Mouse (Mus musculus): ENCODE measurements around the gene R3hdm2. TPM values are rescaled to one million over a fixed set of nuclear protein-coding genes. Genes with fewer than 3 reads are reported as not detected.

Gene R3hdm2
- total RNA-seq, 2 experiments from 2014 or later = 333 to 340 TPM

DNA sequence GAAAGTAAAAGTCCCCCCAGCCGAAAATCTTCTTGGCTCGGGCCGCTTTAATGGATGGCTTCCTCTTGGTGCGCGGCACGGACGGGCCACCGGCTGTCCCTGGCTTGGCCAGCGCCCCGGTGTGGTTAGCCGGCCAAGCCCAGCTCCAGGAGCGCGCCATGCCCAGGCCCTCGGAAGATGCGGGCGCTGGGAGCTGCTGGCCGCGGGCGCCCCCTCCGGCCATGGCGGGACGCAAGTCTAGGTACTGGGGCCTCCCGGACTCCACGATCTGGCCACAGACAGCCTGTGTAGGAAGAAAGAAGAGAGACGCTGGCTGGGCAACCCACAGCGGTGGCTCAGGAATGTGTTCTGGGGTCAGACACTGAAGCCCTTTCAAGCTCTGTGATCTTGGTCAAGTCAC lies 146.6 kb downstream of the R3hdm2 start:
- intact Hi-C loops (cut with DNase I) = no loop called here
- DNase-seq (ENCODE audit: low spot score in 2 of 2) = no peak

DNA sequence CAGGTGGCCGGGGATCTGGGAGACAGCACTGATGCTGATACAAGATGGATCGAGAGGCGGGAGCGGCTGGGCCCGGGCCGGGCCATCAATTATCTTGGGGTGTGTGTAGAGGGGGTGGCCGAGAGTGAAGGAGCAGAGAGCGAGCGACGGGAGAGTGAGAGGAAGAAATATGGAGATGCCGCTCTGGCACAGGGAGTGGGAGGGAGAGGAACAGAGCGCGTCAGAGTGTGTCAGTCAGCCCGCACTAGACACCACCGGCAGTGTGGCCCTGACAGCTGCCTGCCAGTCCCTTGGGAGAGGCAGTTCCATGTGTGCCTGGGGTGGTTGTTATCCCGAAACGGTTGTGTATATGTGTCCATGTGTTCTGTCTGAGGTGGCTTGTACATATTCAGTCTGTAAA lies 147.4 kb downstream of the R3hdm2 start:
- peak in 1 of 2 experiments; percentile 63 for DNase-seq (ENCODE audit: low spot score in 2 of 2)
- intact Hi-C loops (cut with DNase I) = no loop called here

DNA sequence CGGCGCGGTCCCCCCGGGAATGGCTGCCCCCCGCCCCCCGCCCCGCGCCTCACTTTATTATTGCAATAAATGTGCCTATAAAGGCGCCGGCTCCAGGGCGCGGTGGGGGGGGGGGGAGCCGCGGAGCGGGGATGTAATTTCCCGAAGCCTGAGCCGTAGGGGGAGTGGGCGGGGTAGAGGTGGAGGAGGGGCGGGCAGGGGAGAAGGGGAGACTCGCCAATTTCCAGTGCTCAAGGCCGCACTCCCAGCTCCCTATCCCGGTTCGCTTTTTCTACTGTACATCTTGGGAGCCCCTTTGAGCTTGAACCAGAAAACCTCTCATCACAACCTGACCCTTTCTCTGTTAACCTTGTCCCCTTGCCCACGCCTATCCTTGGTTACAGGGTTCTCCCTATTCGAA lies 150.8 kb downstream of the R3hdm2 start:
- no peak for DNase-seq (ENCODE audit: low spot score in 2 of 2)
- intact Hi-C loops (cut with DNase I) = no loop called here

DNA sequence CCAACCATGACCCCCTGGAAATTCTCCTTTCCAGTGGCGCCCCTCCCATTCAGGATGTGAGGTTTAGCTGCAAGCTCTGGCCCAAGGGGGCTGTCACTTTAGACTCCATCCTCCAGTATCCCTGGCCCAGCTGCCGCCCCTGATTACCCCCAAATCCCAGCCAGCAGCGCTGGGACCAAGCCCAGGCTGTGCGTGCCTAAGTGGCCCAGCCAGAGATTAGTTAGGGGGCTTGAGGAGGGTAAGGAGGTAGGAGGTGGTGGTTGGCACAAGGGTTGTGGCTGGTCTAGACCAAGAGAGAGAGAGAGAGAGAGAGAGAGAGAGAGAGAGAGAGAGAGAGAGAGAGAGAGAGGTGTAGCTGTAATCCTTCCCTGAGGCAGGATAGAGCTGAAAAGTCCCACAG lies 151.4 kb downstream of the R3hdm2 start:
- DNase-seq (ENCODE audit: low spot score in 2 of 2) = no peak
- intact Hi-C loops (cut with DNase I) = no loop called here

DNA sequence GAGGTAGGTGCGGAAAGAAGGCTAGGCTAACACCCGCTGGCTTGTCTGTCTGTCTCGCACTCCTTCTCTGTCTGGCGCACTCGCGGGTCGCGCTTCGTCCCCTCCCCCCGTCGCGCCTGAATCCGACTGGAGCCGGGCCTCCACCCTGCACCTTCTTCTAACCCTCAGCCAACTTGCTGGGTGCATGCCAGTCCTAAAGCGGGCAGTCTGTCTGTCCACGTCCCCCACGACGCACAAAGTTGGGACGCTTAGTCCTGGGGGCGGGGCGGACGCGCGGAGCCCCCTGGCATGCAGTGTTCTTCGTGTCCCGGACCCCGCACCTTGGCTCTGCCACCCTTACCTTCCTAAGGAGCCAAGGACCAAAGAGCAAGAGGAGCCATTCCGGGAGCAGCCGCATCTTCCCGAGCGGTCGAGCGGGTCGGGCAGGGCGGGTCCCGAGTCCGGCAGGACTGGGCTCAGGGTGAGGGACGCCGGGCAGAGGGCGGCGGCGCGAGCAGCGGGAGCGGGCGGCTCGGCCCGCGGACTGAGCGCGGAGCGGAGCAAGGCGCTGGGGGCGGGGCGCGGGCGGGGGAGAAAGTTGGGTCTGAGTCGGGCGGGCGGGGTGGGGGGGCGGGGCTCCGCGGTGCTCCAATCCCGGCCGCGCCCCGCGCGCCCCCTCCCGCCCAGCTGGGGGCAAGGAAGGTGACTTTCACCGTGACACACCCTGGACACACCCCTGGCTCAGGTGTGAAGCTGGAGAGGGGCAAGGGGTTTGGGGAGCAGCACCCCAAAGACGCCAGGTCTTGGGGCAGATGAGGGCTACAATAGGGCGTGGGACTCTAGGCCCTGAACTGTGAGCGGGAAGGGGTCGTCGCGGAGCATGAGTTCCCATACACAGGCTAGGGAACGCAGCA lies 154.2 kb downstream of the R3hdm2 start, which contains the start of gene Nxph4:
Gene Nxph4 (minus strand): TSS at position 524 of the 893 bp plus-strand sequence.
- intact Hi-C loops (cut with DNase I) = no loop called here

DNA sequence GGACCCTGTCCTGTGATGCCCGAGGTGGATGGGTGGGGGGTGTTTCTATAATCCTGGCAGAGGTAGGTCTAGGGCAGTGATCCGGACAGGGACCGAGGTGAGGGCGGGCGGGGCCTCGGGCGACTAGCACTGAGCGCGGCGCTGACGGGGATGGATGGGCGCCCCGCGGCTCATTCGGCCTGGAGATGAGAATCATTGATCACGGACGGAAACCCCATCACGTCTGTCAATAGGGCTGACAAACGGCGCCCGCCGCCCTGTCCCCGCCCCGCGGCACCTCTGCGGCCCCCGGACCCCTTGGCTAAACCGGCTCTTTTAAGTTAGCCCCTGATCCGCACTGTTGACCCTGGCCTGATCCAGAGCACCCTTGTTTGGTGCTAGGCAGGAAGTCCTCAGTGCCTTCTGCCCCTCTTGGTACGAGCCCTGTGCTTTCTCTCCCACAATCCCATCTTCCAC lies 154.8 kb downstream of the R3hdm2 start:
- intact Hi-C loops (cut with DNase I) = loop anchor here (5.0 kb wide), 2 partner anchors 33 to 198 kb away; partner anchors contain the start of gene Stac3
- no peak for DNase-seq (ENCODE audit: low spot score in 2 of 2)

More for the DNA sequence above, 154.2 kb downstream of the R3hdm2 start, which contains the start of gene Nxph4:
- no peak for DNase-seq (ENCODE audit: low spot score in 2 of 2)

DNA sequence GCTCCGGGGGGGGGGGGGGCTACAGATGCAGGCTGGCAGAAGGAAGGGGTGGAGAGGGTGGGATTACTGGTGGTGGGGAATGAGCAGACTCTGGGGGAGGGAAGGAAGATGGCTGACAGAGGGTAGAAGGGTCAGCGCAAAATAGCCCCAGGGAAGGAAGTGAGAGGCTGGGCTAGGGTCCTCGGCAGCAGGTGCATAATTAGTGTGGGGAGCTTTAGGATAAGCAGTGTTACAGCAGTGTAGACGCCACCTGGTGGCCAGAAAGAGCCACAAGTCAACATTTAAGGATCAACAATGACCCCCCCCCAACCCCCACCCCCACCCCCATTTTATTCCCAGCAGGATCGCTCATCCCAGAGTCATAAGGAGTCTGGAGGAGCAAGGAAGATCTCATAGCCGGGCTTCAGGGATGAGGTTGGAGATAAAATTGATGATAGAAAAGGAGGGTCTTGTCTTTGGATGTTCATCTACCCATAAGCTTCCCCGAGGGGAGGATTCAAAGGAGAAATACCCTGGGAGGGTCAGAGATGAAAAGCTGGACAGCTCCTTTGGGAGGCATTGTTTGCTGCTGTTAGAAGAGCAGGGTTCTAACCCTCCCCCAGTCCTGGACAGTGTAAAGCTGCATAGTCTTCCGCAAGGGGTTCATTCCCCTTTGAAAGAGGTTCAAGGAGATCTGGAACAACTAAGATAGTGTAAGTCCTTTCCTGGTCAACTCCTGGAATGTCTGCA lies 156.6 kb downstream of the R3hdm2 start:
- intact Hi-C loops (cut with DNase I) = loop anchor here (1.0 to 5.0 kb wide), 3 partner anchors 24 to 199 kb away; partner anchors contain the start of gene Stac3
- DNase-seq (ENCODE audit: low spot score in 2 of 2) = peak; percentile 65 to 68

DNA sequence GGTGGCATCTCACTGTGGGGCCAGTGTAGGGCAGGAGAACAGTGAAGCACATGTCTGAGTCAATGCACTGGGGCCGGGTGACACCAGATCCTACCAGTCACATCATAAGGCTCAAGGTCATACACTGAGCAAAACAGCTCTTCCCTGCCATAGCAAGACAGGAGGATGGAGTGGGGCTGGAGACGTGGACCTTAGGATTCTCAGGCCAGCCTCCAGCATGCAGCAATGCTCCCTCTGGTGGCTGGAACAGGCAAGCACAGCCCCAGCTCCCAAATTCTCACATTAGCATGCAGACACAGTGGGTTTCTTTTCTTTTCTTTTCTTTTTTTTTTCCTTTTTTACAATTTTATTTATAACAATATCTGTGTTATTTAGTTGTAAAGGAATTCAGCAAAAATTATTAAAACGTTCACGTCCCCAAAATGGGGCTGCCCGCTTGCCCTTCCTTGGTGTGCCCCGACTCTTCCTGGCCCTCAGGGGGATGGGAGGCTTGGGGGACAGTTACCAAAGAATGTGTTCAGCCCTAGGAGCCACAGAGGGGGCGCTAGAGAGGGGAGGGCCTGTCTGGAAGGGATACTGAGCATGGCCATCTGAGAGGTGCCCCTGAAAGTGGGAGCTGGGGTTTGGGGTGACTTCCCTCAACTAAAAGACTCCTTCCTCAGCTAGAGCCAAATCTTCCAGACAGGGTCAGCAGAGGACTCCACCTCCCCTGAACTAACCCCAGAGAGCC lies 157.9 kb downstream of the R3hdm2 start:
- DNase-seq (ENCODE audit: low spot score in 2 of 2) = peak; percentile 90 to 92
- intact Hi-C loops (cut with DNase I) = loop anchor here (5.0 kb wide), 2 partner anchors 36 to 201 kb away; partner anchors contain the start of gene Stac3

DNA sequence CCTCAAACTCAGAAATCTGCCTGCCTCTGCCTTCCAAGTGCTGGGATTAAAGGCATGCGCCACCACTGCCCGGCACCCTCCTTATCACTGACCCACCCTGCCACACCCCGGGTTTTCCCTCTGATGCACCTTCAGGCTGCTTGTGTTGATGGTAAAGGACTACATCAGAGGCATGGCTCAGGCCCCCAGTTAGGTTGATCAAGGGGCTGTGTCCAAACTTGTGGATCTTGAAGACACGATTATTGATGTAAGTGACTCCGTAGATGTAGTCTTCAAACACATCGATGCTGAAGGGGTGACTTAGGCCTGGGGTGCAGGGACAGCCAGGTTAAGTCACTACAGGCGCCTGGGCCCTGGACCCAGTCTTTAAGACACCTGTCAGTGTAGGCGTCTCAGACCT lies 161.4 kb downstream of the R3hdm2 start:
- intact Hi-C loops (cut with DNase I) = no loop called here
- DNase-seq (ENCODE audit: low spot score in 2 of 2) = no peak

DNA sequence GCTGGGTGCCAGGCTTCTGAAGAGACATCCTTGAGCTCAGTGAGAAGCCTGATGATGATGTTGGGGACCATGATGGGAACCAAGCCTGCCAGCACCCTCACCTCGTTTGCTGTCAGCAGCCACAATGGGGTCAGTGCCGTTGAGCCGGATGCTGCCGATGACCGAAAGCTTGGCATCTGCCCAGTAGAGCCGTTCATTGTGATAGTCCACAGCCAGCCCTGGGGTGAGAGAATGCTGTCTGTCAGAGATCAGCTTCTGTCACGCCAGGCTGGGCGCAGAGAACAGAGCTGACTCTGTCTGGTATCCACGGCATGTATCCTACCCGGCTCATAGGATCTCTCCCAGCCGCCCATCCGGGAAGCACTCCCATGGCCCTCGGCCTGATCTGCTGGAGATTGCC lies 162.0 kb downstream of the R3hdm2 start:
- intact Hi-C loops (cut with DNase I) = no loop called here
- DNase-seq (ENCODE audit: low spot score in 2 of 2) = no peak

DNA sequence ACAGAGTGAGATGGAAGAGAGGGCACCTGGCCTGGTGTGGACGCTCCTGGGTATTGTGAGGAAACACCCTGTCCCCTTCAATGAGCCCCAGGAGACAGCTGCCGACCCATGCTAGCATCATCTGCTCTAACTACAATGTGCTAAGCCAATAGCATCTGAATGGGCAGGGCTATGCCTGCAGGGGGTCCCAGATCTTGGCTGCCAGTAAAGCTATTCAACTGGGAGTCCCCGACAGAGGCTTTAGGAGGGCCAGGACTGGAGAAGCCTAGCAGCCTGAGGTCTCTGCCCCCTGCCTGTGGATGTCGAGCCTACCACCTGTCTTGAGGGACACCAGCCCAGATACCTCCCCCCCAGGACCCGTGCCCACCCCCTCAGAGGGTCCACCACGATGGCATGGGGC lies 162.6 kb downstream of the R3hdm2 start:
- intact Hi-C loops (cut with DNase I) = no loop called here
- no peak for DNase-seq (ENCODE audit: low spot score in 2 of 2)

DNA sequence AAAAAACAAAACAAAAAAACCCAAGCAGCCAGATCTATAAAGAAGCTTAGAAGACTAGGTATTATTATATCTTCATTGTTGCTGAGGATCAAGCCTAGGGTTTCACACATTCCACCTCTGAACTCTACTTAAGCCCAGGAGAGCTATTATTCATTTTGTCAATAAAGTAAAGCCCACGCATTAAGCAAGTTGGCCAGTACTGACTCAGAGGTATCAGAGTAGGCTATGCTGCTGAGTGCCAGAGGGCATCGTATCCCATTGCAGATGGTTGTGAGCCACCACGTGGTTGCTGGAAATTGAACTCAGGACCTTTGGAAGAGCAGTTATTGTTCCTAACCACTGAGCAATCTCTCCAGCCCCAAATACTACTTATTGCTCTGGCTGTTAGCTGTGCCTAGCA lies 163.8 kb downstream of the R3hdm2 start:
- no peak for DNase-seq (ENCODE audit: low spot score in 2 of 2)
- intact Hi-C loops (cut with DNase I) = no loop called here

DNA sequence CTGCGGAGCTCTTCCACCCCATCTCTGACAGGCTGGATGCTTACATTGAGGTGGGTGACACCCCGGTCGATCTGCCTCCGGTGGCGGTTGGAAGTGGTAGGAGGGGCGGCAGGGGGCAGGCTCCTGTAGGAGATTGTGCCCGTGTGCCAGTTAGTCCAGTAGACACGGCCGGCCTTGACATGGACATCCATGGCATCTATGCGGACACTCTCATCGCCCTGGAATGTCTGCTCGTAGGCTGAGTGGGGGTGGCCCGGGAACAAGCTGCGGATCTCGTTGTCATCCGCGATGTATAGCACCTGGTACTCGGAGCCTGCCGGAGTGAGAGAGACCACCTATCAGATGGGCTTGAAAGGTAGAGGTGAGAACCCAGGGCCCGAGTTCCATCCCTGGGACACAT lies 164.2 kb downstream of the R3hdm2 start:
- no peak for DNase-seq (ENCODE audit: low spot score in 2 of 2)
- intact Hi-C loops (cut with DNase I) = no loop called here

DNA sequence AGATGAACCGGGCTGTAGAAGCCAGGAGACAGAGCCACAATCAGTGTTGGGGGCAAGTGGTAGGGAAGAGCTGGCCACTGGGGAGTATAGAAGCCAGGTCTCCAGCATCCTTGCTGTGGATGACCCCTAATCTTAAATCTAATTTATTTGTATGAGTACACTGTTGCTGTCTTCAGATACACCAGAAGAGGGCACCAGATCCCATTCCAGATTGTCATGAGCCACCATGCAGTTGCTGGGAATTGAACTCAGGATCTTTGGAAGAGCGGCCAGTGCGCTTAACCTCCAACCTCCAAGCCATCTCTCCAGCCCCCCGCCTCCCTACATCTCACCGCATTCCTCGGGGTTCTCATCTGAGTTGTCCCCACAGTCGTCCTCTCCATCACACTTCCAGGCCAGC lies 166.4 kb downstream of the R3hdm2 start:
- intact Hi-C loops (cut with DNase I) = no loop called here
- DNase-seq (ENCODE audit: low spot score in 2 of 2) = no peak

DNA sequence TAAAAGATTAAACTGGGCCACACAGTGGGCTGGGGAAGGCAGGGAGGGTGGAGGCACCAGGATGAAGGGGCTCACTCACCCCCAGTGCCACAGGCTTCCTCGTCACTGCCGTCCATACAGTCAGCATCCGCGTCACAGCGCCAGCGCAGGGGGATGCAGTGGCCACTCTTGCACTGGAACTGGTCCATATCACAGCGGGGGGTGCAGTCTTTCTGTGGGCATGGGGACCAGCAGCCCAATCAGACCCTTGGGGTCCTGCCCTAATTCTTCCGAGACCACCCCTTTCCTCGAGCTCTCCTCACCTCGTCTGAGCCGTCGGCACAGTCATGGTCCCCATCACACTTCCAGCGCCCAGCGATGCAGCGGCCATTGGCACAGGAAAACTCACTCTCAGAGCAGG lies 168.1 kb downstream of the R3hdm2 start:
- intact Hi-C loops (cut with DNase I) = no loop called here
- DNase-seq (ENCODE audit: low spot score in 2 of 2) = no peak

Other genes with a start within 250 kb of the R3hdm2 start
- gene B4galnt1, start 215.1 kb upstream of the R3hdm2 start, total RNA-seq (2021) = 100 to 1,000 TPM; 108 to 110 TPM
- 1 to 10 TPM; 1.1 to 1.4 TPM for gene Slc26a10, start 199.7 kb upstream of the R3hdm2 start, total RNA-seq (2021)
- gene Arhgef25, start 190.2 kb upstream of the R3hdm2 start, total RNA-seq (2021) = 100 to 1,000 TPM in 1 of 2 experiments, 10 to 100 TPM in 1; 92.9 to 103 TPM
- gene Dtx3, start 184.6 kb upstream of the R3hdm2 start, total RNA-seq (2021) = 100 to 1,000 TPM; 202 to 203 TPM
- 10 to 100 TPM; 63.6 to 78.9 TPM for gene Pip4k2c, start 168.7 kb upstream of the R3hdm2 start, total RNA-seq (2021)
- gene Kif5a, start 117.0 kb upstream of the R3hdm2 start, total RNA-seq (2021) = 100 to 1,000 TPM; 581 to 593 TPM
- gene Dctn2, start 114.0 kb upstream of the R3hdm2 start, total RNA-seq (2021) = 100 to 1,000 TPM; 308 to 321 TPM
- gene Mbd6, start 91.3 kb upstream of the R3hdm2 start, total RNA-seq (2021) = 10 to 100 TPM; 41.2 to 44.7 TPM
- gene Mars, start 68.5 kb upstream of the R3hdm2 start, total RNA-seq (2021) = 10 to 100 TPM; 59.1 to 61.5 TPM
- 1 to 10 TPM in 1 of 2 experiments, under 1 TPM in 1; 0.66 to 1.2 TPM for gene Arhgap9, start 58.4 kb upstream of the R3hdm2 start, total RNA-seq (2021)
- 1 to 10 TPM; 1.6 to 1.9 TPM for gene Gli1, start 38.4 kb upstream of the R3hdm2 start, total RNA-seq (2021)
- under 1 TPM in 1 of 2 experiments, not detected in 1; 0.13 TPM for gene Inhbe, start 25.9 kb upstream of the R3hdm2 start, total RNA-seq (2021)
- not detected for gene Inhbc, start 9.9 kb upstream of the R3hdm2 start, total RNA-seq (2021)
- gene Stac3, start 121.4 kb downstream of the R3hdm2 start, total RNA-seq (2021) = 10 to 100 TPM in 1 of 2 experiments, 1 to 10 TPM in 1; 3.0 to 10.0 TPM
- gene Ndufa4l2, start 134.6 kb downstream of the R3hdm2 start, total RNA-seq (2021) = 1 to 10 TPM; 7.4 to 8.9 TPM
- gene Shmt2, start 142.1 kb downstream of the R3hdm2 start, total RNA-seq (2021) = 10 to 100 TPM; 27.5 to 32.9 TPM
- 1 to 10 TPM; 4.4 to 7.4 TPM for gene Nxph4, start 154.2 kb downstream of the R3hdm2 start, total RNA-seq (2021)
- gene Lrp1, start 240.8 kb downstream of the R3hdm2 start, total RNA-seq (2021) = 100 to 1,000 TPM; 285 to 305 TPM

All from left cerebral cortex, postnatal 14 days (tissue).